Mouse (Mus musculus) myocyte (in vitro differentiated cells): ENCODE measurements around the gene Nt5c.

Experiments
- E2F4 ChIP-seq: IDR thresholded peaks from one replicate; pipeline ENCODE4 v1.6.1; 2011; ENCODE audit warnings: mild to moderate bottlenecking, control low read depth, moderate library complexity; ENCODE audit not compliant: insufficient read depth
- POLR2A ChIP-seq: IDR thresholded peaks from one replicate; pipeline ENCODE4 v1.6.1; 2011; ENCODE audit warnings: low read depth, mild to moderate bottlenecking, control low read depth, moderate library complexity; ENCODE audit not compliant: insufficient read length
- TCF12 ChIP-seq: IDR thresholded peaks from one replicate; pipeline ENCODE4 v1.6.1; 2011; ENCODE audit warnings: mild to moderate bottlenecking, control low read depth; ENCODE audit not compliant: poor library complexity, insufficient read depth, severe bottlenecking

DNA sequence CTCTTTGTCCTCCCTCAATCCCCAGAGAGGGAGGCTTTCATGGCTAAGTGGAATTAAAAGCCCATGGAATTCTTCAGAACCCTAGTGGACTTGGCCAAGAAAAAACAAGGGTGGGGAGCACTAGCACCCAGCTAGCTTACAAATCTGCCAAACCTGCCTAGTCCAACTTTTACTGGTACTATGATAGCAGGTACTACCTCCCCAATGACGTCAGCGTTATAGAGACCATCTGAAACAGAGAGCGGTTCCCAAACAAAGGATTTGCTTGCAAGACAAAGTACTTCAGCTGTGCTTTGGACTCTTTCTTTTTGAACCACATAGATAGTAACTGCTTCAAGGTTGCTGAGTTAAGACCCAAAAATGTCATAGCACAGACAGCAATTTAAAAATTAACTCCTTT is 20.3 kb upstream of the Nt5c start:
- TF ChIP-seq POLR2A (no peak), TCF12 (no peak), E2F4 (no peak)
